Mouse (Mus musculus) macrophage (primary cell): Measurements from ENCODE around the gene Ccdc33. TPM values are rescaled to one million over a fixed set of nuclear protein-coding genes. Genes with fewer than 3 reads are reported as not detected.

ENCODE experiments used
- H3K27ac ChIP-seq: fragments of 350-480 bp; formaldehyde crosslinking; 2 replicates; pipeline ENCODE4 v1.9.0; 2021
- H3K36me3 ChIP-seq: fragments of 350-480 bp; formaldehyde crosslinking; 2 replicates; pipeline ENCODE4 v1.9.0; 2021; ENCODE audit errors: inconsistent target
- H3K4me3 ChIP-seq: fragments of 350-480 bp; formaldehyde crosslinking; 2 replicates; pipeline ENCODE4 v1.9.0; 2021; ENCODE audit errors: inconsistent target
- H3K79me2 ChIP-seq: fragments of 350-480 bp; formaldehyde crosslinking; 2 replicates; pipeline ENCODE4 v1.9.0; 2021; ENCODE audit errors: inconsistent target
- WGBS: methylation state at CpG from one replicate; pipeline ENCODE4 v1.1.7; 2026; ENCODE audit warnings: inconsistent platforms; ENCODE audit not compliant: missing documents; 5-methylcytosine and 5-hydroxymethylcytosine counted together
- polyA plus RNA-seq: library from polyadenylated mRNA; stranded (reverse); fragments of 250-400 nt; gene quantifications from 3 replicates; pipeline ENCODE4 v1.2.4, GENCODE M21; 2018; ENCODE audit warnings: inconsistent platforms

Ccdc33 gene
- polyA plus RNA-seq, 1 experiment from 2014 or later = not detected

- Histone ChIP-seq H3K79me2 (no peaks in the 10 kb centered on the region), H3K4me3 (no peak overlapping the region), H3K36me3 (no peaks in the 10 kb centered on the region), H3K27ac (no peak overlapping the region)
- WGBS = 85% methylated on average over 5 of the region's 5 CpGs
These were observed 63.0 kb downstream of the Ccdc33 start for GRCm38 (mm10) chr9:58055666-58056065.

DNA sequence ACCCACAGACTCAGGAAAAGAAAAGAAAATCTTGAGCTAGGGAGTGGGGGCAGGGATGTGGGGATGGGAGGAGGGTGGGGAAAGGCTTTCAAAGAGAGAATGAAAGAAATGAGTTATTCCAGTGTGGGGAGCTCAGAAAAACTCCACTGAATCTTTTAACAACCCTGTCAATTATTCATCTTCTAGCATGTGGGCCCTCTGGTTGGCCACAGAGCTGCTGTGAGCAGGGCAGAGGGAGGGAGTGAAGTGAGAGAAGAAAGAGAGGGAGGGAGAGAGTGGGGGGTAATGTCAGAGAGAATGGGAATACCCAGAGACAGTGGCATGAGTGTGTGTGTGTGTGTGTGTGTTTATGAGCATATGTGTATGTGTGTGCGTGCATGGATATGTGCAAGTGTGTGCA is 64.6 kb downstream of the Ccdc33 start:
- H3K79me2 ChIP-seq = no peaks in the 10 kb centered on the region
- H3K27ac ChIP-seq = no peak overlapping the region
- H3K36me3 ChIP-seq = no peaks in the 10 kb centered on the region
- 93% methylated on average over 1 of the region's 1 CpGs for WGBS
- no peak overlapping the region for H3K4me3 ChIP-seq

DNA sequence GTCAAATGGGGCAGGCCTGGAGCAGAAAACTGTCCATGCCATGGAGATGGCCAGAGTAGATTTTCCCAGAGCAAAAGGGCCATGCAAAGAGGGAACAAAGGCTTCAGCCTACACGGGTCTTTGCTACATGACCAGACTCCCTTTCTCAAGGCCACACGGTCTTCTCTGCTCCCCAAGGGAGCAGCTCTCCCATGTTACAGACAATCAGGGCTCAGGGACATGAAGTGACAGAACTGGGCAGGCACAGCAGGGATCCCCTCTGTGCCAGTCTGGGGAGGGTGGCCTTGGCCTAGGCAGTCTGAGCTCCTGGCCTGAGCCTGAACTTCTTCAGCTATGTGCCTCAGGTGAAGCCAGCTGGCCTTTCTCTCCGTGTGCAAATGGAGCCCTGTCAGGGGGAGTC is 65.1 kb downstream of the Ccdc33 start:
- no peak overlapping the region for H3K4me3 ChIP-seq
- no peaks in the 10 kb centered on the region for H3K36me3 ChIP-seq
- WGBS = 76% methylated on average over 3 of the region's 3 CpGs
- H3K27ac ChIP-seq = no peak overlapping the region
- no peaks in the 10 kb centered on the region for H3K79me2 ChIP-seq

- Histone ChIP-seq H3K27ac (no peak overlapping the region), H3K4me3 (no peak overlapping the region), H3K36me3 (no peaks in the 10 kb centered on the region), H3K79me2 (no peaks in the 10 kb centered on the region)
- 36% methylated on average over 3 of the region's 3 CpGs for WGBS
These were observed 65.5 kb downstream of the Ccdc33 start for GRCm38 (mm10) chr9:58053102-58053501.

- no peak overlapping the region for H3K4me3 ChIP-seq
- 50% methylated on average over 5 of the region's 5 CpGs for WGBS
- no peaks in the 10 kb centered on the region for H3K79me2 ChIP-seq
- H3K36me3 ChIP-seq = no peaks in the 10 kb centered on the region
- no peak overlapping the region for H3K27ac ChIP-seq
These were observed 66.7 kb downstream of the Ccdc33 start for GRCm38 (mm10) chr9:58051937-58052336.

DNA sequence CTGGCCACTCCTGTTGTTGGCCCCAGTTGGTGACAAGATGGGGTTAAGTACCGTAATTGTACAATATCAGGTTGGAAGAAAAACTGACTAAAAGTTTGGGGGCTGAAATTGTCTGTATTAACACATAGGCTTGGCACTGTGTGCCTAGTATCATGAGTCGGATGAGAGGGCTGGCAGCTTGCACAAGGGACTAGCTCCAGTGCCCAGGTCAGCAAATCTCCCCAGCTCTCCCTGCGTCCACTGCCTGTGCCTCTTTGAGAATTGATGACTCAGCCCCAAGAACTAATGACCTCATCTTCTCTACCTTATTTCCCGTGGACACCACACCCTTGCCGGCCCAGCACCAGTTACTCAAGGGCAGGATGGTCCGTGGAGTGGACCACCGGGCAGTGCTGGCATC is 68.8 kb downstream of the Ccdc33 start:
- WGBS = 69% methylated on average over 7 of the region's 7 CpGs
- Histone ChIP-seq H3K79me2 (no peaks in the 10 kb centered on the region), H3K4me3 (no peak overlapping the region), H3K36me3 (no peaks in the 10 kb centered on the region), H3K27ac (no peak overlapping the region)

DNA sequence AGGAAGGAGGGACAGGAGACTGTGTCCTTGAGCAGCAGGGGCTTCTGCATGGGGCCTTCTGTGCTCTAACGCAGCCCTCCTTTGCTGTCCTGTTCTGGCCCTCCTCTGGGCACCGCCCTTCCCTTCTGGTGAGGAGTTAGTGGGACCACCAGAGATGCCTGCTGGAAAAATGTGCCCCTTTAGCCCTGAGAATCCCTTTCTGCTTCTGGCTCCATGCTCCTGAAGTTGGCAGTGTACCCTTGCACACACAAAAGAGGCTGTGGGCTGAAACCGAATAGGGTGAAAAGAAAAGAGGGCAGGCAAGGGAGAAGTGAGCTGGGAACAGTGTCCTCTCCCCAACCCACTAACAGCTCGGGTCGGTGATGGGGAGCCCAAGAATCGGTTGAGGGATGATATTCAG is 69.4 kb downstream of the Ccdc33 start:
- Histone ChIP-seq H3K4me3 (no peak overlapping the region), H3K79me2 (no peaks in the 10 kb centered on the region), H3K36me3 (no peaks in the 10 kb centered on the region), H3K27ac (no peak overlapping the region)
- 73% methylated on average over 6 of the region's 6 CpGs for WGBS

GRCm38 (mm10) chr9:58048621-58049020 is 70.0 kb downstream of the Ccdc33 start:
- no peak overlapping the region for H3K4me3 ChIP-seq
- H3K36me3 ChIP-seq = no peaks in the 10 kb centered on the region
- H3K27ac ChIP-seq = no peak overlapping the region
- H3K79me2 ChIP-seq = no peaks in the 10 kb centered on the region
- 65% methylated on average over 6 of the region's 6 CpGs for WGBS

GRCm38 (mm10) chr9:58047061-58047460 is 71.6 kb downstream of the Ccdc33 start:
- no peaks in the 10 kb centered on the region for H3K79me2 ChIP-seq
- H3K27ac ChIP-seq = no peak overlapping the region
- no peak overlapping the region for H3K4me3 ChIP-seq
- H3K36me3 ChIP-seq = no peaks in the 10 kb centered on the region
- WGBS = 32% methylated on average over 10 of the region's 10 CpGs

- Histone ChIP-seq H3K27ac (no peak overlapping the region), H3K36me3 (no peaks in the 10 kb centered on the region), H3K79me2 (no peaks in the 10 kb centered on the region), H3K4me3 (no peak overlapping the region)
- WGBS = 36% methylated on average over 4 of the region's 4 CpGs
These were observed 73.0 kb downstream of the Ccdc33 start for GRCm38 (mm10) chr9:58045646-58046045.

DNA sequence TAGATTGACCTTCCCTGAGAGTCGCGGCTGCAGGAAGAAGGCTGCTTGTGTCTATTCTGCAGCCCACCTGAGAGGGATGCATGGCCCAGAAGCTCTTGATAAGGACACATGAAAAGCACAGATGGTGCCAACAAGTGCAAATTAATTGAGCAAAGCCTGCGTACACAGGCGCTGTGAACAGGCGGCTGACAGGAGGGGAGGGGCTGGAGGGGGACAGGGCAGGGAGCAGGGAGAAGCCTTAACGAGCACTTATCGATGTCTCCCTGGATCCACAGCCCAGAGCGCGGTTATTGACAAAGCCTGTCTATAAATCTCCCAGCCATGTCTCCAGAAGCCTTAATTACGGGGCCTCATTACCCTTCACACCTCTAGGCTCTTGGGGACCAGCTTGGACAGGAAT is 73.8 kb downstream of the Ccdc33 start:
- Histone ChIP-seq H3K36me3 (no peaks in the 10 kb centered on the region), H3K79me2 (no peaks in the 10 kb centered on the region), H3K27ac (no peak overlapping the region), H3K4me3 (no peak overlapping the region)
- 84% methylated on average over 10 of the region's 10 CpGs for WGBS

- Histone ChIP-seq H3K36me3 (no peaks in the 10 kb centered on the region), H3K4me3 (no peak overlapping the region), H3K79me2 (no peaks in the 10 kb centered on the region), H3K27ac (no peak overlapping the region)
- WGBS = 92% methylated on average over 10 of the region's 10 CpGs
These were observed 75.1 kb downstream of the Ccdc33 start for GRCm38 (mm10) chr9:58043496-58044017.

DNA sequence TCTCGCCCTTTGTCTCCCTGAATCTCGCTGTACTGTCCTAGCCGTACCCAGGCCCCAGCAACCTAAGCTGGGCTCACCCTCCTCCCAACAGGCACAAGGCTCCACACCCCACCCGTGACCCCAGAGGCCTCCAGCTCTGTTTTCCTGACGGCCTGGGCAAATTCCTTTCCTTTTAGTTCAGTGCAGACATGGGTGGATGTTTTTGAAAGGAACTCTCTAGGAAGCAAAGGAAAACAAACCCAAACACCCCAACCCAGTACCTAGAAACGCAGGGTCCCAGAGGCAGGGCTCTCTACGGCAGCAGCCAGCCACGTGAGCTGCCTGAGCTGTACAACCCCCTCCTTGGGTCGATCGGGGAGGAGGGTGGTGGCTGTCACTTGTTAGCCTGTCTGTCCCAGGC is 76.2 kb downstream of the Ccdc33 start:
- H3K36me3 ChIP-seq = no peaks in the 10 kb centered on the region
- WGBS = 79% methylated on average over 10 of the region's 10 CpGs
- no peak overlapping the region for H3K4me3 ChIP-seq
- no peaks in the 10 kb centered on the region for H3K79me2 ChIP-seq
- H3K27ac ChIP-seq = no peak overlapping the region

- no peak overlapping the region for H3K4me3 ChIP-seq
- H3K79me2 ChIP-seq = no peaks in the 10 kb centered on the region
- WGBS = 86% methylated on average over 4 of the region's 4 CpGs
- no peak overlapping the region for H3K27ac ChIP-seq
- no peaks in the 10 kb centered on the region for H3K36me3 ChIP-seq
These were observed 77.6 kb downstream of the Ccdc33 start for GRCm38 (mm10) chr9:58040977-58041376.

DNA sequence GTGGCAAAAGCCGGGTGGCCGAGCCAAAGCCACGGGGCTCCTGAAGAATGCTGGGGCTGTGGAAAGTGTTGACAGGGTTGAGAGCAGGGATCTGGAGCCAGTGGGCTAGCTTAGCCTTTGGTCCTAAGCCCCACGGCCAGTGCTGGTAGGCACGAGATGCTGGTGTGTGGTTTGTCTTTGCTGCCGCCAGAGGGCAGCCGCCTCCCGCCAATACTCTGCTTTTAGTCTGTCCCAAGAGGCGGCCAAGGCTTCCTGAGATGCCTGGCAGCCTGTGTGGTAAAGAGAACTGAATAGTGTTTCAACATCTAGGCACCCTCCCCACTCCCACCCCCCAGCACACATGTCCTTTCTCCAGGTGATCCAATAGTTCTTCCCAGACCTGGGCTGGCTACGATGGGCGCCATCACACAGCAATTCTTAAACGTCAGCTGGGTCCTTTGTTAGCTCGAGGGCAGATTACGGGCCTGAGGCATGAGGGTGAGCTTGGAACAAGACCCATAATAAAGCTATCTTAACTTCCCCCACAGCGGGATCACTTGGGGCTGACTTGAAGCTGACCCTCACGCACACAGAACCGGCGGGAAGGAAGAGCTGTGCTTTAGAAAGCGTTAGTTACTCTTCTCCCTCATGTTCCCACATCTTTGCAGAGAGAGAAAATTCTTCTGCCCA is 80.0 kb downstream of the Ccdc33 start:
- WGBS = 50% methylated on average over 17 of the region's 19 CpGs
- H3K79me2 ChIP-seq = no peaks in the 10 kb centered on the region
- no peak overlapping the region for H3K27ac ChIP-seq
- H3K4me3 ChIP-seq = no peak overlapping the region
- H3K36me3 ChIP-seq = no peaks in the 10 kb centered on the region

- WGBS = 84% methylated on average over 4 of the region's 4 CpGs
- Histone ChIP-seq H3K27ac (no peak overlapping the region), H3K4me3 (no peak overlapping the region), H3K79me2 (no peaks in the 10 kb centered on the region), H3K36me3 (no peaks in the 10 kb centered on the region)
These were observed 81.7 kb downstream of the Ccdc33 start for GRCm38 (mm10) chr9:58036961-58037360.
